Mouse (Mus musculus) liver, embryonic 11.5 days (tissue): ENCODE data around the gene Mrpl51. TPM values are rescaled to one million over a fixed set of nuclear protein-coding genes. Genes with fewer than 3 reads are reported as not detected.

ENCODE experiments used
- ATAC-seq: fragments of 200-750 bp; cut with Nextera tagmentation; replicated peaks from 2 replicates; pipeline ENCODE4 v1.8.0; 2017; ENCODE audit warnings: moderate number of reproducible peaks, mild to moderate bottlenecking, moderate TSS enrichment, moderate library complexity; ENCODE audit not compliant: low FRiP score
- DNase-seq: peaks from one replicate; pipeline ENCODE4 v3.0.0-alpha.2; 2017; ENCODE audit warnings: low spot score
- H3K27ac ChIP-seq: fragments of 300-500 bp; sonication (generic); 2 replicates; pipeline ENCODE4 v1.5.1; 2014; ENCODE audit warnings: mild to moderate bottlenecking, low read depth, low read length, control low read depth
- H3K27me3 ChIP-seq: fragments of 300-500 bp; sonication (generic); replicated peaks from 2 replicates; pipeline ENCODE4 v1.6.1; 2014; ENCODE audit warnings: low read length, mixed read lengths; ENCODE audit not compliant: control insufficient read depth, insufficient read depth
- H3K36me3 ChIP-seq: fragments of 300-500 bp; sonication (generic); 2 replicates; pipeline ENCODE4 v1.6.1; 2014; ENCODE audit warnings: mild to moderate bottlenecking, low read length, moderate library complexity, mixed read lengths; ENCODE audit not compliant: control insufficient read depth, insufficient read depth
- H3K4me1 ChIP-seq: fragments of 300-500 bp; sonication (generic); replicated peaks from 2 replicates; pipeline ENCODE4 v1.6.1; 2014; ENCODE audit warnings: low read length, mixed read lengths; ENCODE audit not compliant: control insufficient read depth, insufficient read depth
- H3K4me2 ChIP-seq: fragments of 300-500 bp; sonication (generic); 2 replicates; pipeline ENCODE4 v1.6.1; 2014; ENCODE audit warnings: mild to moderate bottlenecking, control low read depth, moderate library complexity
- H3K4me3 ChIP-seq: fragments of 300-500 bp; sonication (generic); 2 replicates; pipeline ENCODE4 v1.5.1; 2014; ENCODE audit warnings: low read depth, low read length, control low read depth
- H3K9ac ChIP-seq: fragments of 300-500 bp; sonication (generic); 2 replicates; pipeline ENCODE4 v1.6.1; 2014; ENCODE audit warnings: low read depth, low read length, control low read depth
- H3K9me3 ChIP-seq: fragments of 300-500 bp; sonication (generic); 2 replicates; pipeline ENCODE4 v1.6.1; 2016; ENCODE audit warnings: low read length, inconsistent platforms, mixed read lengths; ENCODE audit not compliant: control insufficient read depth
- WGBS: fragments of 180-500 bp; shearing (Covaris S2); extraction: QIAGEN DNeasy Blood & Tissue Kit; methylation state at CpG from one replicate; pipeline ENCODE4 v1.1.7; 2014; 5-methylcytosine and 5-hydroxymethylcytosine counted together
- polyA plus RNA-seq: library from polyadenylated mRNA; unstranded; fragments of >200 nt; fragmentation: Nextera tagmentation; extraction: Ambion mirVana; gene quantifications from 2 replicates; pipeline ENCODE4 v1.2.1, GENCODE M21; 2014

Gene Mrpl51
- polyA plus RNA-seq, 1 experiment from 2014 or later = 311 TPM

- H3K4me3 ChIP-seq = peak overlapping the region; percentile 75
- H3K4me1 ChIP-seq = peaks cover 3% of the 10 kb centered on the region; the same call in 1 of the 2 replicates
- WGBS = 27% methylated on average over 5 of the region's 5 CpGs
- no peak for DNase-seq
- peak overlapping the region; percentile 86 for H3K4me2 ChIP-seq
- no peaks in the 10 kb centered on the region for H3K27me3 ChIP-seq
- peak overlapping the region; percentile 93 for H3K9ac ChIP-seq
- no peak for ATAC-seq
- peak overlapping the region; percentile 100 for H3K27ac ChIP-seq
- peaks cover 31% of the 10 kb centered on the region for H3K36me3 ChIP-seq
- H3K9me3 ChIP-seq = no peaks in the 10 kb centered on the region
Measured at GRCm38 (mm10) chr6:125192841-125193240, 1.2 kb downstream of the Mrpl51 start.

GRCm38 (mm10) chr6:125193390-125193789 is 1.8 kb downstream of the Mrpl51 start:
- Histone ChIP-seq H3K4me3 (peak overlapping the region; percentile 75), H3K36me3 (peaks cover 26% of the 10 kb centered on the region), H3K9me3 (no peaks in the 10 kb centered on the region), H3K27me3 (no peaks in the 10 kb centered on the region), H3K27ac (no peak overlapping the region), H3K4me1 (peaks cover 3% of the 10 kb centered on the region; the same call in 1 of the 2 replicates), H3K4me2 (peak overlapping the region; percentile 86), H3K9ac (no peak overlapping the region; the same call in 1 of the 2 replicates)
- WGBS = 47% methylated on average over 7 of the region's 7 CpGs
- no peak for ATAC-seq
- DNase-seq = no peak

- Histone ChIP-seq H3K4me1 (no peaks in the 10 kb centered on the region; the same call in 1 of the 2 replicates), H3K9ac (no peak overlapping the region), H3K4me3 (no peak overlapping the region), H3K4me2 (no peak overlapping the region), H3K27ac (no peak overlapping the region), H3K36me3 (peaks cover 12% of the 10 kb centered on the region; the same call in 1 of the 2 replicates), H3K9me3 (no peaks in the 10 kb centered on the region), H3K27me3 (no peaks in the 10 kb centered on the region)
- ATAC-seq (no peak), DNase-seq (no peak)
- 47% methylated on average over 1 of the region's 1 CpGs for WGBS
Measured at GRCm38 (mm10) chr6:125195541-125196075, 4.0 kb downstream of the Mrpl51 start.

- Histone ChIP-seq H3K4me3 (no peak overlapping the region), H3K9ac (no peak overlapping the region), H3K9me3 (no peaks in the 10 kb centered on the region), H3K27ac (no peak overlapping the region), H3K27me3 (no peaks in the 10 kb centered on the region), H3K4me2 (no peak overlapping the region), H3K4me1 (no peaks in the 10 kb centered on the region; the same call in 1 of the 2 replicates), H3K36me3 (peaks cover 12% of the 10 kb centered on the region; the same call in 1 of the 2 replicates)
- 73% methylated on average over 3 of the region's 3 CpGs for WGBS
- ATAC-seq (no peak), DNase-seq (no peak)
Measured at GRCm38 (mm10) chr6:125196301-125196700, 4.7 kb downstream of the Mrpl51 start.

- no peaks in the 10 kb centered on the region; the same call in 1 of the 2 replicates for H3K4me1 ChIP-seq
- H3K9ac ChIP-seq = no peak overlapping the region
- H3K36me3 ChIP-seq = peaks cover 12% of the 10 kb centered on the region; the same call in 1 of the 2 replicates
- no peak for DNase-seq
- H3K4me3 ChIP-seq = no peak overlapping the region
- no peaks in the 10 kb centered on the region for H3K9me3 ChIP-seq
- ATAC-seq = no peak
- no peak overlapping the region for H3K27ac ChIP-seq
- H3K27me3 ChIP-seq = no peaks in the 10 kb centered on the region
- WGBS = 85% methylated on average over 5 of the region's 5 CpGs
- no peak overlapping the region for H3K4me2 ChIP-seq
Measured at GRCm38 (mm10) chr6:125197166-125197565, 5.6 kb downstream of the Mrpl51 start.

- Histone ChIP-seq H3K4me2 (no peak overlapping the region), H3K9ac (no peak overlapping the region), H3K36me3 (no peaks in the 10 kb centered on the region), H3K4me1 (no peaks in the 10 kb centered on the region), H3K27ac (no peak overlapping the region), H3K27me3 (peaks cover 4% of the 10 kb centered on the region; the same call in 1 of the 2 replicates), H3K4me3 (no peak overlapping the region), H3K9me3 (no peaks in the 10 kb centered on the region)
- no peak for ATAC-seq
- WGBS = 77% methylated on average over 1 of the region's 1 CpGs
- DNase-seq = no peak
Measured at GRCm38 (mm10) chr6:125210436-125210835, 18.8 kb downstream of the Mrpl51 start.

GRCm38 (mm10) chr6:125212621-125213020 is 21.0 kb downstream of the Mrpl51 start:
- Histone ChIP-seq H3K36me3 (no peaks in the 10 kb centered on the region), H3K27ac (no peak overlapping the region), H3K4me1 (peaks cover 5% of the 10 kb centered on the region; the same call in 1 of the 2 replicates), H3K4me2 (no peak overlapping the region), H3K27me3 (peaks cover 4% of the 10 kb centered on the region; the same call in 1 of the 2 replicates), H3K9ac (no peak overlapping the region), H3K4me3 (no peak overlapping the region), H3K9me3 (no peaks in the 10 kb centered on the region)
- no peak for DNase-seq
- no peak for ATAC-seq
- 40% methylated on average over 2 of the region's 2 CpGs for WGBS

- Histone ChIP-seq H3K9ac (no peak overlapping the region), H3K9me3 (no peaks in the 10 kb centered on the region), H3K27ac (no peak overlapping the region), H3K4me1 (peaks cover 5% of the 10 kb centered on the region; the same call in 1 of the 2 replicates), H3K4me3 (no peak overlapping the region), H3K27me3 (peaks cover 4% of the 10 kb centered on the region; the same call in 1 of the 2 replicates), H3K36me3 (no peaks in the 10 kb centered on the region), H3K4me2 (no peak overlapping the region)
- DNase-seq = no peak
- no peak for ATAC-seq
- 64% methylated on average over 6 of the region's 6 CpGs for WGBS
Measured at GRCm38 (mm10) chr6:125213129-125213528, 21.5 kb downstream of the Mrpl51 start.

GRCm38 (mm10) chr6:125213715-125214114 is 22.1 kb downstream of the Mrpl51 start:
- no peak overlapping the region for H3K27ac ChIP-seq
- no peak overlapping the region for H3K4me2 ChIP-seq
- H3K36me3 ChIP-seq = no peaks in the 10 kb centered on the region
- no peak overlapping the region for H3K4me3 ChIP-seq
- peaks cover 5% of the 10 kb centered on the region; the same call in 1 of the 2 replicates for H3K4me1 ChIP-seq
- no peak for DNase-seq
- no peak overlapping the region for H3K9ac ChIP-seq
- H3K27me3 ChIP-seq = peaks cover 4% of the 10 kb centered on the region; the same call in 1 of the 2 replicates
- ATAC-seq = no peak
- H3K9me3 ChIP-seq = no peaks in the 10 kb centered on the region
- 74% methylated on average over 6 of the region's 6 CpGs for WGBS
